Mouse (Mus musculus) induced T-regulatory cell, adult 2 months (primary cell): ENCODE measurements at regions not wholly inside any gene's neighbourhood (a gene's known extent, or its start where the extent isn't known, plus 50 kb on each side); places are given as distances from the start of the nearest gene placed in this dataset.

Experiments used
- DNase-seq: peaks from one replicate; pipeline ENCODE4 v3.0.0-alpha.2; 2012; ENCODE audit warnings: low read depth

DNA sequence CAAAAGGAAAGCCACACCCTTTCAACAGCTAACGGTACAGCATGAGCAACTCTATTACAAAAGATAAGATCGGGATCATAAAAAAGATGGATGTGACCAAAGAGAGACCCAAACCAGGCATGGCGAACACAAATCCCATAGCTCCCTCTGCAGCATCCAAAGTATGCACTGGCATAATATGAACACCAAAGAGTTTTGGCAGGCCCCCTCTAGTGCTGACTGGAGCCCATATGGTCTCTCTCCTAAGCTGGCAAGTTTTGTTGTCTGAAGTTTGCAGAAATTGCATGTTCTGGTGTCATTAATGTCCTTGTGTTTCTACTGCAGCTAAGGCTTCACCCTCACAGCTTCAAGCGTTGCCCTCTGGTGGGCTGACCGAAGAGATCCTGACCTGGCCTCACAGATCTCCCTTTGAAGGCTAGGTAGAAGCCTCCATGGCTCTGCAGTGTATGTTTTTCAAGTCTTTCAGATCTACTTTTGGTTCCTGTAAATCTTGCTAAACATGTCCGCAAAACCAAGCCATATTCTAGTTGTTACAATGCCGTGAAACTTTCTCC, 75.7 kb upstream of the Bcl2l14 start:
- no peak for DNase-seq

DNA sequence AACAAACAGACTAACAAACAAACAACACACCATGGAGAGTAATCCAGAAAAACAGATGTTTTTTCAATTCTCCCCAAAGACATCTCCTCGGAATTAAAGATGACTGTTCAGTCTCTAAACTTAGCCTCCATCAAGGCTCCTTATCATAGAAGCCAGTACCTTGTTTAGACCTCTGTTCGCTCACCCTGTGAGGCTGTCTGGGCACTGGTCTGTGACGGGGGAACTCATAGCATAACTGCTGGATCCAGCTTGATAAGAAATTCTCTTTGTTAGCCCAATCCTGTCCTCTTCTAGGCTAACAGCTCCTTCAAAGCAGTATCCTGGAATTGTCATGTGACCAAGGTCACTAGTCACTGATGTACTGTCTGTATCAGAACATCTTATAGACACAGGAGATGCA, 72.1 kb upstream of the Bcl2l14 start:
- no peak for DNase-seq

DNA sequence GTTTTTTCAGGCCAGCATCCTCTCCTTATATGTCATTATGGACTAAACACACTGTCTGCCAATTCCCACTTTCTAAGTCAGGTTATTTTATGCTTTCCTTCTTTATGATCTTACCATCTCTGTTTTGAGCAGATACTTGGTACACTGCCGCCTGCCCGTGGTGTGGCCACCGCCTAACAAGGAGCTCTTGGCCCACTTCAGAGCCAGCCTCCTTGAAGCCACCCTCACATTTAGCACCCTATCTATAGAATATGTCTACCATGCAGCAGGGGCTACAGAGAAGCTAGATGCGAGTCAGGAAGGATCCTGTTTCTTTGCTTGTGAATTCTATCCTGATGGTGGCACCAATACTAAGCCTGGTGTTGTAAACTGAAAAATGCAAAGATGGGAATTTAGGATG, 70.6 kb upstream of the Bcl2l14 start:
- DNase-seq: no peak

DNA sequence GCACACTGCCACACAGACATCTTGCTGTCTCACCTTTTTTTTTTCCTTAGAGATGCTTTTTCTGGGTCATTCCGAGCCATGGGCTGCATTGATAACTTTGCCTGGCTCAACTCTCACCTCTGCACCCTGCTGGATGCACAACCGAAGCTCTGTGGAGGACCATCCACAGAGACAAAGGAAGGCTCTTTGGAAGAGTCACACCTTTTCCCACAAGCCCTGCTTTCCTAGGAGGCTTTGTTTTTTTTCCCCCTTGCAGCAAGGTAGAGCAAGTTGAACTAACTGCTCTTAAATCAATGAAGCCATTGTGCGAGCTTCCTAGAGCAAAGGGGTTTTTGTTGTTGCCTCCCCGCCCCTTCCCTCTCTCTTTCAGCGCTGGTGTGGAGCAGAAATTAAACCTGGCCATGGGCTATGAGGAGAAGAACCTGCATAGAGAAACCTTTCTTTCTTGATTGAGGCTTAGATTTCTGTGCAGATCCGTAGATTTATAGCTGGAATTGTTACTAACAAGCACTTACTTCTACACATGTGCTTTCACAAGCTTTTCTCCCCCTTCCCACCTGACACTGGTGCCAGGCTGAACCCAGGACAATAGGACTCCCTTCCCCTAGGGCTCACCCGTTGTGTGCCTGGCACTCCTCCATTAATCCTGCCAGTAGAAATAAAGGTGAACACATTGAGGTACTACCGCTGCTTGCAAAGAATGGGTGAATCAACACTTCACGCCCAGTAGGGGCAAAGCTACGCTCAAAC, 66.4 kb upstream of the Bcl2l14 start:
- DNase-seq: no peak

DNA sequence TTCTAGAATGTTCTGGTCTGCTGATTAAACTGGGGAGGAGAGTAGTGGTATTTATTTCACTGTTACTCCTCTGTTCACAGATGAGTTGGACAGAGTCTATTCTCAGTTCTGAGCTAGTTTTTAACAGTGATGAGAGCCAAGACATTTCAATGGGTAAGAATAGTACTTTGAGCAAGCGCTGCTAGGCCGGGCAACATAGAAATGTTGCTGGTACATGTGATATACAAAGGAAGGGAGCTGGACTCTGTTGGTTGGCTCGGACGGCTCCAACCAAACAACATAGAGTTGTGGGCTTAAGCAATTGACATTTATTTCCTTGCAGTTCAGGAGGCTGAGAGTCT, 65.8 kb upstream of the Bcl2l14 start:
- no peak for DNase-seq

DNA sequence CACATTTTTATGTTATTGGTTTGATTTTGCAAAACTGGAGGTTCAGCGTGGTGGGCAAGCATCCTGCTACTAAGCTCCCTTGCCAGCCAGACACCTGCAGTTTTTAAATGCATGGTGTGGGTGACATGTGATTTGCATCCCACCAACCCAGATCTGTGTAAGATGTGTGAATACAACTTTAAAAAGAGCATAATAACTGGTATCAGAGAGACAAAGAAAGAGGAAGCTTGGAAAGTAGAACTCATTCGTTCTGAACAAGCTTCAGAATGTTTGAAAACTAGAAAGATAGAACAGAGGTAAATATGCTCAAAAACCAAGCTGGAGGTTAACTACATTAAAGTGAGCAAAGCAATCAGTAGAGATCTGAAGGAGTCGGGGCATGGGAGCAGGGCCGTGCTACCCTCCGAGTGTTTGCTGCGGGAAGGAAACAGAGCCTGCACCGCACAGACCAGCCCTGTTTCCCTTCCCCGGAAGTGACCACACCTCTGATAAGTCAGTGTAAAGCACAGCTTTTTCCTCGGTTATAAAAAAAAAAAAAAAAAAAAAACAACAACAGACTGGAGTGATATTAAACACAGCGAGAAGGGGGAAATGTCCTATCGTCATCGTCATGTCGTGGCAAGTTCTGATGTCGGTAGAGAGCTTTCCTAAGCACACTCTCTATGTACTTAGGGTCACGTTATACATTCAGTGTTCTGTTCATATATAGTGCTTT, 63.2 kb upstream of the Bcl2l14 start:
- peak; percentile 76 for DNase-seq

DNA sequence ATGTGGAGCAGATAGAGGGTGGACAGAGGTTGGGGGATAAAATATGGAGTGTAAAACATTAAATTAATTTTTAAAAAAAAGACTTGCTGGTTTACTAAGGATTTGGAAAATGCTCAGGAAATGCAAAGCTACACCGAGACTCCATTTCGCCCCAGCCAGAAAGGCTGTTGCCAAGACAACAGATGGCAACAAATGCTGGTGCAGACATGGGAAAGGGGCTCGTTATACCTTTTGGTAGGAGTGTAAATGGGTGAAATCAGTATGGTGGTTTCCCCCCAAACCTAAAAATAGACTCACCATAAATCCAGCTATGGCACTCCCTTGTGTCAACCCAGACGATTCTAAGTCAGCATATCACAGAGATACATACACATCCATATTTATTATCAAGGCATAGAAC, 60.4 kb upstream of the Bcl2l14 start:
- no peak for DNase-seq

DNA sequence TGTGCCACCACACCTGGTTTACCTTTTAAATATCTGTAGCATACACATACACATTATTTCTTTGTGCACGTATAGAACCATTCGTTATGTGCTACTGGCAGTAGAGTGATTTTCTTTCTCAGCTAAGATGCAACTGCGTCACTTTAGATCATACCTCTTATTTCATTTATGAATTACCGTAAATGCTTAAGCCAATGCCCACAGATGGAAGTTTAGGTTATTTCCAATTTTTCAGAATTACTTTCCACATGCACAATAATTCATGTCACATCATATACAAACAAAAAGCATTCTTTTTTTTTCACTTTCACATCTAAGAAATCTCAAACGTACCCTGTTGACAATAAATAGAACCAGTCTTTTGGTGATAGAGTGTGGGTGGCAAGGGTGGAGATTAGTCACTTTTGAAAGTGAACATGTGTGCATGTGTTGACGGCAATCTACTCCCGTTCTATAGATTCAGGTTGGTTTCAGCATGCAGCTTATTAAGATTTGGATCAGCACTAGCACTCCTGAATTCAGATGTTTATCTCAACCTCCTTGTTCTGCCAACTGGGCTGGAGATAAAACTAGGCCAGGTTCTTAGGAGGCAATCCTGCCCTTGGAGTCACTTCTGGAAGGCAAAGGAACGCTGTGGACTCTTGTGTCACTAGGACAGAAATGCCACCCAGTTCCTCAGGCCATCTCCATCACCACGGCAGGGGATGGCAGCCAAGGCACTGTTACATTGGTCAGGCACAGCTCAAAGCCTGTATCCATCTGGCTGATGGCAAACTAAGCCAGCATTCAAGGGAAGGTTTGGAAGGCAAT, 53.1 kb upstream of the Bcl2l14 start:
- DNase-seq: peak; percentile 74

DNA sequence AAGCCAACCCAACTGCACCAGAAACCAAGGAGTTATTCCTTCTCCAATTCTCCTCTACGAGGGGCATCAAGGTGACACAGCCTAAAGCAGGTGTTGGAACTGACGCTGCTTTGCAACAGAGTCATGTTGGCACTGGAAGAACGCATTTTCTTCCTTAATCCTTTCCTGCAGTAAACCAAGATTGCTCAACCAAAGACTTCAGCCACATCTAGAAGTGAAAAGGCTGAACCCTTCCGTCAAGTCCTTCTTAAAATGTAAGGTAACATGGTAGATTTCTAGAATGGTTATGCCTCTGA, 52.6 kb upstream of the Bcl2l14 start:
- DNase-seq: no peak
